Mouse (Mus musculus) cerebellum, adult 2 months (tissue): ENCODE data around the gene Hspbp1.

Experiments used
- CTCF ChIP-seq: fragments of 200-500 bp; IDR thresholded peaks from 2 replicates; pipeline ENCODE4 v1.5.1; 2011; ENCODE audit warnings: low read depth, mild to moderate bottlenecking, control low read depth, low read length, moderate library complexity, borderline replicate concordance; ENCODE audit not compliant: insufficient read depth
- POLR2A ChIP-seq: fragments of 200-500 bp; IDR thresholded peaks from 2 replicates; pipeline ENCODE4 v1.6.1; 2011; ENCODE audit warnings: low read length, control low read depth, borderline replicate concordance; ENCODE audit not compliant: insufficient read depth

GRCm38 (mm10) chr7:4656818-4657217 lies 28.1 kb downstream of the Hspbp1 start:
- TF ChIP-seq CTCF (no peak), POLR2A (no peak)
